Mouse (Mus musculus): ENCODE measurements around the gene Ttn. TPM values are rescaled to one million over a fixed set of nuclear protein-coding genes. Genes with fewer than 3 reads are reported as not detected.

Ttn gene
- polyA plus RNA-seq, 1 experiment from 2014 or later, result 706 TPM

- Histone ChIP-seq H3K36me3 (ENCODE audit: control insufficient read depth, insufficient read depth, low read length) (peaks cover 99% of the 10 kb centered on the region), H3K4me2 (ENCODE audit: low read length) (no peak overlapping the region), H3K27ac (replicated peaks in 1 of 2; ENCODE audit: control insufficient read depth in 1 of 2, insufficient read depth in 1 of 2, low read depth in 2 of 2, low read length in 2 of 2) (no peak overlapping the region), H3K9ac (ENCODE audit: low read length) (no peak overlapping the region), H3K9me3 (ENCODE audit: control insufficient read depth, low read length) (no peaks in the 10 kb centered on the region), H3K27me3 (ENCODE audit: control insufficient read depth, insufficient read depth, low read length) (no peaks in the 10 kb centered on the region), H3K4me1 (ENCODE audit: control insufficient read depth in 2 of 2, insufficient read depth in 2 of 2, low read length in 2 of 2) (peaks cover 4 to 16% of the 10 kb centered on the region in 2 experiments), H3K4me3 (ENCODE audit: control insufficient read depth in 1 of 2, insufficient read depth in 1 of 2, low read depth in 1 of 2, low read length in 2 of 2) (no peak overlapping the region)
- 85% methylated on average over 6 of the region's 6 CpGs for WGBS
- no peak for ATAC-seq (ENCODE audit: insufficient number of reproducible peaks, insufficient read depth, low FRiP score, low read depth)
Observed at GRCm38 (mm10) chr2:76966582-76966981, 15.8 kb downstream of the Ttn start.

- Histone ChIP-seq H3K4me2 (ENCODE audit: low read length) (no peak overlapping the region), H3K9ac (ENCODE audit: low read length) (no peak overlapping the region), H3K9me3 (ENCODE audit: control insufficient read depth, low read length) (no peaks in the 10 kb centered on the region), H3K27me3 (ENCODE audit: control insufficient read depth, insufficient read depth, low read length) (no peaks in the 10 kb centered on the region), H3K4me1 (ENCODE audit: control insufficient read depth in 2 of 2, insufficient read depth in 2 of 2, low read length in 2 of 2) (peaks cover 4 to 13% of the 10 kb centered on the region in 2 experiments), H3K27ac (replicated peaks in 1 of 2; ENCODE audit: control insufficient read depth in 1 of 2, insufficient read depth in 1 of 2, low read depth in 2 of 2, low read length in 2 of 2) (no peak overlapping the region), H3K36me3 (ENCODE audit: control insufficient read depth, insufficient read depth, low read length) (peaks cover 96% of the 10 kb centered on the region), H3K4me3 (ENCODE audit: control insufficient read depth in 1 of 2, insufficient read depth in 1 of 2, low read depth in 1 of 2, low read length in 2 of 2) (no peak overlapping the region)
- no peak for ATAC-seq (ENCODE audit: insufficient number of reproducible peaks, insufficient read depth, low FRiP score, low read depth)
- 62% methylated on average over 2 of the region's 2 CpGs for WGBS
Observed at GRCm38 (mm10) chr2:76966013-76966412, 16.3 kb downstream of the Ttn start.

GRCm38 (mm10) chr2:76965542-76965941 lies 16.8 kb downstream of the Ttn start:
- no peaks in the 10 kb centered on the region for H3K9me3 ChIP-seq (ENCODE audit: control insufficient read depth, low read length)
- H3K36me3 ChIP-seq (ENCODE audit: control insufficient read depth, insufficient read depth, low read length), result peaks cover 91% of the 10 kb centered on the region
- H3K9ac ChIP-seq (ENCODE audit: low read length), result no peak overlapping the region
- H3K4me1 ChIP-seq (ENCODE audit: control insufficient read depth in 2 of 2, insufficient read depth in 2 of 2, low read length in 2 of 2), result peaks cover 4 to 13% of the 10 kb centered on the region in 2 experiments
- 59% methylated on average over 7 of the region's 7 CpGs for WGBS
- H3K4me3 ChIP-seq (ENCODE audit: control insufficient read depth in 1 of 2, insufficient read depth in 1 of 2, low read depth in 1 of 2, low read length in 2 of 2), result no peak overlapping the region
- H3K27ac ChIP-seq (replicated peaks in 1 of 2; ENCODE audit: control insufficient read depth in 1 of 2, insufficient read depth in 1 of 2, low read depth in 2 of 2, low read length in 2 of 2), result no peak overlapping the region
- no peak overlapping the region for H3K4me2 ChIP-seq (ENCODE audit: low read length)
- no peak for ATAC-seq (ENCODE audit: insufficient number of reproducible peaks, insufficient read depth, low FRiP score, low read depth)
- no peaks in the 10 kb centered on the region for H3K27me3 ChIP-seq (ENCODE audit: control insufficient read depth, insufficient read depth, low read length)

GRCm38 (mm10) chr2:76962045-76962432 lies 20.3 kb downstream of the Ttn start:
- no peak for ATAC-seq (ENCODE audit: insufficient number of reproducible peaks, insufficient read depth, low FRiP score, low read depth)
- Histone ChIP-seq H3K4me2 (ENCODE audit: low read length) (no peak overlapping the region), H3K4me3 (ENCODE audit: control insufficient read depth in 1 of 2, insufficient read depth in 1 of 2, low read depth in 1 of 2, low read length in 2 of 2) (no peak overlapping the region), H3K4me1 (ENCODE audit: control insufficient read depth in 2 of 2, insufficient read depth in 2 of 2, low read length in 2 of 2) (no peaks in the 10 kb centered on the region), H3K36me3 (ENCODE audit: control insufficient read depth, insufficient read depth, low read length) (peaks cover 56% of the 10 kb centered on the region), H3K27me3 (ENCODE audit: control insufficient read depth, insufficient read depth, low read length) (no peaks in the 10 kb centered on the region), H3K9ac (ENCODE audit: low read length) (no peak overlapping the region), H3K9me3 (ENCODE audit: control insufficient read depth, low read length) (no peaks in the 10 kb centered on the region), H3K27ac (replicated peaks in 1 of 2; ENCODE audit: control insufficient read depth in 1 of 2, insufficient read depth in 1 of 2, low read depth in 2 of 2, low read length in 2 of 2) (no peak overlapping the region)
- WGBS, result 86% methylated on average over 6 of the region's 6 CpGs

GRCm38 (mm10) chr2:76961420-76962044 lies 20.8 kb downstream of the Ttn start:
- Histone ChIP-seq H3K27me3 (ENCODE audit: control insufficient read depth, insufficient read depth, low read length) (no peaks in the 10 kb centered on the region), H3K4me3 (ENCODE audit: control insufficient read depth in 1 of 2, insufficient read depth in 1 of 2, low read depth in 1 of 2, low read length in 2 of 2) (no peak overlapping the region), H3K4me2 (ENCODE audit: low read length) (no peak overlapping the region), H3K4me1 (ENCODE audit: control insufficient read depth in 2 of 2, insufficient read depth in 2 of 2, low read length in 2 of 2) (no peaks in the 10 kb centered on the region), H3K36me3 (ENCODE audit: control insufficient read depth, insufficient read depth, low read length) (peaks cover 51% of the 10 kb centered on the region), H3K27ac (replicated peaks in 1 of 2; ENCODE audit: control insufficient read depth in 1 of 2, insufficient read depth in 1 of 2, low read depth in 2 of 2, low read length in 2 of 2) (no peak overlapping the region), H3K9me3 (ENCODE audit: control insufficient read depth, low read length) (no peaks in the 10 kb centered on the region), H3K9ac (ENCODE audit: low read length) (no peak overlapping the region)
- 87% methylated on average over 10 of the region's 10 CpGs for WGBS
- no peak for ATAC-seq (ENCODE audit: insufficient number of reproducible peaks, insufficient read depth, low FRiP score, low read depth)

- no peak overlapping the region for H3K9ac ChIP-seq (ENCODE audit: low read length)
- H3K4me2 ChIP-seq (ENCODE audit: low read length), result no peak overlapping the region
- no peak overlapping the region for H3K4me3 ChIP-seq (ENCODE audit: control insufficient read depth in 1 of 2, insufficient read depth in 1 of 2, low read depth in 1 of 2, low read length in 2 of 2)
- peaks cover 0 to 3% of the 10 kb centered on the region in 2 experiments; a peak in 1 of 4 replicates for H3K4me1 ChIP-seq (ENCODE audit: control insufficient read depth in 2 of 2, insufficient read depth in 2 of 2, low read length in 2 of 2)
- 78% methylated on average over 7 of the region's 7 CpGs for WGBS
- H3K27ac ChIP-seq (replicated peaks in 1 of 2; ENCODE audit: control insufficient read depth in 1 of 2, insufficient read depth in 1 of 2, low read depth in 2 of 2, low read length in 2 of 2), result no peak overlapping the region
- no peaks in the 10 kb centered on the region for H3K27me3 ChIP-seq (ENCODE audit: control insufficient read depth, insufficient read depth, low read length)
- H3K36me3 ChIP-seq (ENCODE audit: control insufficient read depth, insufficient read depth, low read length), result peaks cover 99% of the 10 kb centered on the region
- H3K9me3 ChIP-seq (ENCODE audit: control insufficient read depth, low read length), result no peaks in the 10 kb centered on the region
- ATAC-seq (ENCODE audit: insufficient number of reproducible peaks, insufficient read depth, low FRiP score, low read depth), result no peak
Observed at GRCm38 (mm10) chr2:76949774-76950173, 32.6 kb downstream of the Ttn start.

- Histone ChIP-seq H3K4me2 (ENCODE audit: low read length) (no peak overlapping the region), H3K27ac (replicated peaks in 1 of 2; ENCODE audit: control insufficient read depth in 1 of 2, insufficient read depth in 1 of 2, low read depth in 2 of 2, low read length in 2 of 2) (no peak overlapping the region), H3K36me3 (ENCODE audit: control insufficient read depth, insufficient read depth, low read length) (peaks cover 100% of the 10 kb centered on the region), H3K27me3 (ENCODE audit: control insufficient read depth, insufficient read depth, low read length) (no peaks in the 10 kb centered on the region), H3K4me1 (ENCODE audit: control insufficient read depth in 2 of 2, insufficient read depth in 2 of 2, low read length in 2 of 2) (no peaks in the 10 kb centered on the region), H3K4me3 (ENCODE audit: control insufficient read depth in 1 of 2, insufficient read depth in 1 of 2, low read depth in 1 of 2, low read length in 2 of 2) (no peak overlapping the region), H3K9me3 (ENCODE audit: control insufficient read depth, low read length) (no peaks in the 10 kb centered on the region), H3K9ac (ENCODE audit: low read length) (no peak overlapping the region)
- no peak for ATAC-seq (ENCODE audit: insufficient number of reproducible peaks, insufficient read depth, low FRiP score, low read depth)
- 68% methylated on average over 10 of the region's 10 CpGs for WGBS
Observed at GRCm38 (mm10) chr2:76938515-76938914, 43.8 kb downstream of the Ttn start.

GRCm38 (mm10) chr2:76929718-76930117 lies 52.6 kb downstream of the Ttn start:
- Histone ChIP-seq H3K9ac (ENCODE audit: low read length) (no peak overlapping the region), H3K4me2 (ENCODE audit: low read length) (no peak overlapping the region), H3K36me3 (ENCODE audit: control insufficient read depth, insufficient read depth, low read length) (peaks cover 97% of the 10 kb centered on the region), H3K27ac (replicated peaks in 1 of 2; ENCODE audit: control insufficient read depth in 1 of 2, insufficient read depth in 1 of 2, low read depth in 2 of 2, low read length in 2 of 2) (peak overlapping the region in 1 of 2 experiments; percentile 35; a peak in 1 of 4 replicates), H3K9me3 (ENCODE audit: control insufficient read depth, low read length) (no peaks in the 10 kb centered on the region), H3K4me3 (ENCODE audit: control insufficient read depth in 1 of 2, insufficient read depth in 1 of 2, low read depth in 1 of 2, low read length in 2 of 2) (no peak overlapping the region), H3K27me3 (ENCODE audit: control insufficient read depth, insufficient read depth, low read length) (no peaks in the 10 kb centered on the region), H3K4me1 (ENCODE audit: control insufficient read depth in 2 of 2, insufficient read depth in 2 of 2, low read length in 2 of 2) (peaks cover 4 to 18% of the 10 kb centered on the region in 2 experiments; a peak in 3 of 4 replicates)
- WGBS, result 6% methylated on average over 2 of the region's 2 CpGs
- ATAC-seq (ENCODE audit: insufficient number of reproducible peaks, insufficient read depth, low FRiP score, low read depth), result no peak
